ENCODE assay signal across 11 mouse cellular contexts in genomic region chr11:115692800-115693199, GRCm38 (mm10). TPM values are rescaled to one million over a fixed set of nuclear protein-coding genes. Genes with fewer than 3 reads are reported as not detected.
DNase-seq lines count a peak whose midpoint lies in the region; ATAC-seq and TF ChIP-seq lines count a peak whose summit lies in the region.
"Had no signal": no experiment of that assay in that cellular context is flagged by ENCODE, and none has a peak within 500 bp of the region (broad histone marks: within the 10 kb centered on the region; RNA-seq: fewer than 3 reads in every experiment).

No protein-coding gene starts in this region.

- H3K9me3 ChIP-seq in liver, embryonic 14.5 days (ENCODE audit: control insufficient read depth, low read length): no peaks in the 10 kb centered on the region
- H3K9me3 ChIP-seq in midbrain, postnatal 0 days (ENCODE audit: low read length): no peaks in the 10 kb centered on the region
- no peaks in the 10 kb centered on the region for H3K9me3 ChIP-seq in hindbrain, embryonic 14.5 days (ENCODE audit: control insufficient read depth, low read length)
- H3K9me3 ChIP-seq: midbrain, embryonic 12.5 days had no signal

- peaks cover 2 to 13% of the 10 kb centered on the region in 2 experiments; a peak in 3 of 4 replicates for H3K4me1 ChIP-seq in liver, embryonic 14.5 days (replicated peaks; ENCODE audit: control insufficient read depth in 2 of 2, insufficient read depth in 2 of 2, low read length in 1 of 2)
- H3K4me1 ChIP-seq in midbrain, postnatal 0 days (ENCODE audit: insufficient read depth, low read length): peaks cover 6% of the 10 kb centered on the region; the same call in 1 of the 2 replicates
- peaks cover 10% of the 10 kb centered on the region for H3K4me1 ChIP-seq in hindbrain, embryonic 14.5 days (replicated peaks; ENCODE audit: control insufficient read depth, insufficient read depth, low read length)

- DNase-seq in layer of hippocampus, adult 9-11 months: peak; percentile 68
- no peak for DNase-seq in layer of hippocampus, postnatal 36 days
- peak; percentile 55 to 80 for DNase-seq in heart, adult 9 months (ENCODE audit: low spot score in 2 of 2)
- peak in 1 of 3 experiments; percentile 31 for DNase-seq in liver, embryonic 14.5 days (ENCODE audit: low read depth in 3 of 3, low spot score in 3 of 3)
- DNase-seq in splenic B cell, adult 2 months (ENCODE audit: low read depth, low spot score): peak; percentile 86
- DNase-seq in left cerebral cortex, postnatal 36 days (ENCODE audit: low spot score in 2 of 2): no peak
- no peak for DNase-seq in midbrain, postnatal 0 days (ENCODE audit: low spot score)
- DNase-seq in hindbrain, embryonic 14.5 days (ENCODE audit: low spot score): no peak
- DNase-seq: thymus, adult 18-20 months had no signal

- peaks cover 7% of the 10 kb centered on the region; the same call in 1 of the 2 replicates for H3K36me3 ChIP-seq in liver, embryonic 14.5 days (replicated peaks; ENCODE audit: control insufficient read depth, insufficient read depth, low read depth)
- H3K36me3 ChIP-seq in splenic B cell, adult 2 months (ENCODE audit: control insufficient read depth, insufficient read depth, low read length, poor library complexity, severe bottlenecking): peaks cover 18% of the 10 kb centered on the region
- H3K36me3 ChIP-seq in midbrain, postnatal 0 days (ENCODE audit: insufficient read depth, low read length): peaks cover 8% of the 10 kb centered on the region; the same call in 1 of the 2 replicates
- H3K36me3 ChIP-seq in hindbrain, embryonic 14.5 days (replicated peaks; ENCODE audit: control insufficient read depth, insufficient read depth): peaks cover 17% of the 10 kb centered on the region; the same call in 1 of the 2 replicates

- H3K4me2 ChIP-seq in liver, embryonic 14.5 days (ENCODE audit: low read depth): 0 out of 2 replicates have a peak overlapping the region, but pooled peaks have one; percentile 4
- no peak overlapping the region for H3K4me2 ChIP-seq in midbrain, postnatal 0 days (ENCODE audit: low read depth, low read length, poor library complexity, severe bottlenecking)
- no peak overlapping the region for H3K4me2 ChIP-seq in hindbrain, embryonic 14.5 days (replicated peaks)
- H3K4me2 ChIP-seq: midbrain, embryonic 12.5 days had no signal

- intact Hi-C loops in left cerebral cortex, postnatal 36 days (cut with DNase I): no loop called here

- no peak for TF ChIP-seq EP300 in liver, embryonic 14.5 days (IDR thresholded peaks at IDR 0.05; ENCODE audit: low read depth)

- no peaks in the 10 kb centered on the region for H3K27me3 ChIP-seq in liver, embryonic 14.5 days (ENCODE audit: control insufficient read depth, insufficient read depth, low read length)
- no peaks in the 10 kb centered on the region for H3K27me3 ChIP-seq in splenic B cell, adult 2 months (ENCODE audit: control insufficient read depth, insufficient read depth, low read length, poor library complexity, severe bottlenecking)
- H3K27me3 ChIP-seq in midbrain, postnatal 0 days (ENCODE audit: insufficient read depth, low read length): no peaks in the 10 kb centered on the region
- H3K27me3 ChIP-seq in hindbrain, embryonic 14.5 days (ENCODE audit: control insufficient read depth, insufficient read depth, low read length): no peaks in the 10 kb centered on the region
- H3K27me3 ChIP-seq: midbrain, embryonic 12.5 days had no signal

- no peak overlapping the region for H3K9ac ChIP-seq in liver, embryonic 14.5 days (replicated peaks)
- no peak overlapping the region for H3K9ac ChIP-seq in midbrain, postnatal 0 days (replicated peaks; ENCODE audit: low read length, poor library complexity, severe bottlenecking)
- H3K9ac ChIP-seq in hindbrain, embryonic 14.5 days: no peak overlapping the region
- H3K9ac ChIP-seq: midbrain, embryonic 12.5 days had no signal

- WGBS in liver, embryonic 14.5 days (ENCODE audit: insufficient replicate concordance): 33% methylated on average over 5 of the region's 5 CpGs
- 80% methylated on average over 5 of the region's 5 CpGs for WGBS in midbrain, postnatal 0 days
- WGBS in hindbrain, embryonic 14.5 days: 76% methylated on average over 5 of the region's 5 CpGs

- no peak overlapping the region for H3K4me3 ChIP-seq in liver, embryonic 14.5 days (ENCODE audit: insufficient read depth in 1 of 2, low read depth in 2 of 2, low read length in 2 of 2)
- H3K4me3 ChIP-seq in midbrain, postnatal 0 days (ENCODE audit: low read depth, low read length): no peak overlapping the region
- H3K4me3 ChIP-seq in hindbrain, embryonic 14.5 days (replicated peaks; ENCODE audit: low read length): no peak overlapping the region
- H3K4me3 ChIP-seq: midbrain, embryonic 12.5 days had no signal

- 0 out of 2 replicates have a peak, but pooled peaks have one; percentile 26 for ATAC-seq in liver, embryonic 14.5 days (ENCODE audit: insufficient read depth)
- ATAC-seq in midbrain, postnatal 0 days (ENCODE audit: low FRiP score): no peak
- no peak for ATAC-seq in hindbrain, embryonic 14.5 days (ENCODE audit: low FRiP score)
- ATAC-seq: hindbrain, postnatal 0 days had no signal

- H3K27ac ChIP-seq in liver, embryonic 14.5 days: no peak overlapping the region
- H3K27ac ChIP-seq in midbrain, postnatal 0 days (ENCODE audit: low read depth, low read length): no peak overlapping the region
- no peak overlapping the region for H3K27ac ChIP-seq in hindbrain, embryonic 14.5 days
- H3K27ac ChIP-seq: hindbrain, postnatal 0 days; midbrain, embryonic 12.5 days had no signal

- TF ChIP-seq CTCF in liver, embryonic 14.5 days (IDR thresholded peaks at IDR 0.05; ENCODE audit: low read depth): no peak
- TF ChIP-seq CTCF in midbrain, postnatal 0 days (IDR thresholded peaks at IDR 0.05): no peak

RNA-seq across cellular contexts. Expression of gene Grb2, which starts 15.6 kb away (rescaled TPM):
- total RNA-seq in layer of hippocampus, postnatal 36 days (2021): 100 to 1,000 TPM; 181 to 192 TPM
- 15.7 and 22.4 TPM in 2 replicates for polyA plus RNA-seq in liver, embryonic 14.5 days (2012; rRNA removed)
- 26.0 and 30.1 TPM in 2 replicates for polyA plus RNA-seq in liver, embryonic 14.5 days (2014; fragmentation: Nextera tagmentation; extraction: Ambion mirVana)
- 100 to 1,000 TPM; 175 to 190 TPM for total RNA-seq in left cerebral cortex, postnatal 36 days (2021)
- total RNA-seq in midbrain, postnatal 0 days (2014; rRNA removed): 85.8 and 87.0 TPM in 2 replicates
- 153 and 158 TPM in 2 replicates for polyA plus RNA-seq in midbrain, postnatal 0 days (2015; fragmentation: Nextera tagmentation; extraction: Ambion mirVana)
- 121 and 139 TPM in 2 replicates for polyA plus RNA-seq in hindbrain, embryonic 14.5 days (2014; fragmentation: Nextera tagmentation; extraction: Ambion mirVana)

Comparison
In these comparisons a context has a peak if more than half of its experiments do, and no peak if none do; other contexts are left out.
1. DNase-seq: peak in layer of hippocampus, adult 9-11 months (single experiment), heart, adult 9 months (2 of 2) and splenic B cell, adult 2 months (single experiment); none in layer of hippocampus, postnatal 36 days (0 of 2), left cerebral cortex, postnatal 36 days (0 of 2), midbrain, postnatal 0 days (single experiment) and hindbrain, embryonic 14.5 days (single experiment).